Mouse (Mus musculus): ENCODE data around the gene Bmpr1a. TPM values are rescaled to one million over a fixed set of nuclear protein-coding genes. Genes with fewer than 3 reads are reported as not detected.

Bmpr1a gene
- total RNA-seq, 2 experiments from 2014 or later = 54.4 to 56.6 TPM

Other genes starting within 250 kb of the Bmpr1a start
- 1 to 10 TPM; 8.6 to 9.0 TPM for gene Shld2, start 192.8 kb downstream of the Bmpr1a start, total RNA-seq (2021)
- 100 to 1,000 TPM; 124 to 137 TPM for gene Glud1, start 192.6 kb downstream of the Bmpr1a start, total RNA-seq (2021)
- gene Fam25c, start 147.9 kb downstream of the Bmpr1a start, total RNA-seq (2021) = 1 to 10 TPM in 1 of 2 experiments, under 1 TPM in 1; 0.82 to 1.3 TPM
- 10 to 100 TPM in 1 of 2 experiments, 1 to 10 TPM in 1; 3.3 to 34.6 TPM for gene Sncg, start 128.6 kb downstream of the Bmpr1a start, total RNA-seq (2021)
- gene Mmrn2, start 127.9 kb downstream of the Bmpr1a start, total RNA-seq (2021) = 10 to 100 TPM in 1 of 2 experiments, 1 to 10 TPM in 1; 7.4 to 12.7 TPM
- not detected for gene 9230112D13Rik, start 19.5 kb upstream of the Bmpr1a start, total RNA-seq (2021)
- 1,000 to 10,000 TPM; 2,264 to 2,912 TPM for gene Ldb3, start 85.3 kb upstream of the Bmpr1a start, total RNA-seq (2021)
- not detected for gene Opn4, start 96.8 kb upstream of the Bmpr1a start, total RNA-seq (2021)
- 10 to 100 TPM; 31.4 to 32.3 TPM for gene Wapl, start 170.6 kb upstream of the Bmpr1a start, total RNA-seq (2021)